In the genomic region with DNA sequence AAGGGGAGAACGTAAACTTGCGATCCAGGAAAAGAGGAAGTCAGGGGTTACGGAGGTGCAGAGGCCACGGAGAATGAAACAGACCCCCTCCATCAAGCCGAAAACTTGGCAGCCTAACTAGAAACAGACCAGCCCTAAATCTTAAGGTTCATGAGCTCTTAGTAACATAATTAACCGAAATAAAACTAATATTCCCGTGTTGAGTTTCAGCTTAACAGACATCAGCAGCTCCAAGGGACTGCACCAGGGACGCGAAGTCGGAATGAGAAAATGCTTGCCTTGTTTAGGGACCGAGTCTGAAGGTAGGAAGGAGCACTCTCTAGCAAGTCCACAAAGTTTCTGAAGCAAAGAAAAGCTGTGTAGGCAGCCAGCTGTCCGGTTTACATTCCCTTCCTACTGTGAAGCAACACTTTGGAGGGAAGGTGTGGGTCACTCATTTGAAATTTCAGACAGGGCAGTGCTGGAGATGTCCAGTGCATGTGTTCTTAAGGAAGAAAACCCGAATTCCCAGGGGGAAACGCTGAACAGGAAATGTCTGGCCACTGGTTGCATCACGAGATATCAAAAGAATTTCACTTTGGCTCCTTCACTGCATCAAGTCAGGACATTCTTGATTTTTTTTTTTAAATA, we compare ENCODE assay signal across 9 mouse cellular contexts.
DNase-seq lines count a peak whose midpoint lies in the region; ATAC-seq lines count a peak whose summit lies in the region.
"Had no signal": no experiment of that assay in that cellular context is flagged by ENCODE, and none has a peak within 500 bp of the region (broad histone marks: within the 10 kb centered on the region; RNA-seq: fewer than 3 reads in every experiment).

No protein-coding gene starts in this region.

- H3K9me3 ChIP-seq in hindbrain, embryonic 11.5 days (ENCODE audit: control insufficient read depth, low read length) = no peaks in the 10 kb centered on the region
- no peaks in the 10 kb centered on the region for H3K9me3 ChIP-seq in hindbrain, embryonic 14.5 days (ENCODE audit: control insufficient read depth, low read length)
- H3K9me3 ChIP-seq in heart, embryonic 13.5 days = no peaks in the 10 kb centered on the region

- H3K4me1 ChIP-seq in hindbrain, embryonic 11.5 days (replicated peaks; ENCODE audit: control insufficient read depth, insufficient read depth, low read length) = no peaks in the 10 kb centered on the region
- H3K4me1 ChIP-seq in hindbrain, embryonic 14.5 days (replicated peaks; ENCODE audit: control insufficient read depth, insufficient read depth, low read length) = no peaks in the 10 kb centered on the region
- peaks cover 26% of the 10 kb centered on the region for H3K4me1 ChIP-seq in heart, embryonic 13.5 days

- H3K27ac ChIP-seq in hindbrain, embryonic 11.5 days (ENCODE audit: low read depth, low read length) = no peak overlapping the region; the same call in 1 of the 2 replicates
- H3K27ac ChIP-seq in hindbrain, embryonic 14.5 days = no peak overlapping the region
- peak overlapping the region; percentile 90 for H3K27ac ChIP-seq in heart, embryonic 13.5 days (replicated peaks)

- no peak overlapping the region for H3K9ac ChIP-seq in hindbrain, embryonic 11.5 days (ENCODE audit: low read depth, low read length)
- no peak overlapping the region for H3K9ac ChIP-seq in hindbrain, embryonic 14.5 days
- peak overlapping the region; percentile 63 for H3K9ac ChIP-seq in heart, embryonic 13.5 days

- DNase-seq in hindbrain, embryonic 11.5 days (ENCODE audit: low spot score) = peak; percentile 40
- no peak for DNase-seq in hindbrain, embryonic 14.5 days (ENCODE audit: low spot score)
- DNase-seq in kidney, postnatal 36 days = peak; percentile 58 to 67
- DNase-seq in mesoderm, embryonic 11.5 days (ENCODE audit: low read depth, low spot score) = peak; percentile 82
- no peak for DNase-seq in right cerebral cortex, adult 18-20 months
- no peak for DNase-seq in left cerebral cortex, postnatal 25 days (ENCODE audit: low spot score in 2 of 2)
- DNase-seq in retina, postnatal 1 day = no peak

- H3K4me3 ChIP-seq in hindbrain, embryonic 11.5 days (ENCODE audit: low read depth, low read length) = no peak overlapping the region
- H3K4me3 ChIP-seq in hindbrain, embryonic 14.5 days (replicated peaks; ENCODE audit: low read length) = no peak overlapping the region
- peak overlapping the region; percentile 29 for H3K4me3 ChIP-seq in heart, embryonic 13.5 days
- H3K4me3 ChIP-seq: erythroblast, embryonic 14.5 days had no signal

- no peak overlapping the region for H3K4me2 ChIP-seq in hindbrain, embryonic 11.5 days (replicated peaks; ENCODE audit: low read depth, low read length)
- H3K4me2 ChIP-seq in hindbrain, embryonic 14.5 days (replicated peaks) = no peak overlapping the region
- peak overlapping the region; percentile 60 for H3K4me2 ChIP-seq in heart, embryonic 13.5 days

- WGBS in hindbrain, embryonic 11.5 days = 49% methylated on average over 15 of the region's 15 CpGs
- 63% methylated on average over 15 of the region's 15 CpGs for WGBS in hindbrain, embryonic 14.5 days
- WGBS in heart, embryonic 13.5 days = 21% methylated on average over 15 of the region's 15 CpGs

- intact Hi-C loops in left cerebral cortex, postnatal 25 days (cut with DNase I) = no loop called here

- H3K27me3 ChIP-seq in hindbrain, embryonic 11.5 days (ENCODE audit: control insufficient read depth, insufficient read depth, low read length) = no peaks in the 10 kb centered on the region
- no peaks in the 10 kb centered on the region for H3K27me3 ChIP-seq in hindbrain, embryonic 14.5 days (ENCODE audit: control insufficient read depth, insufficient read depth, low read length)
- H3K27me3 ChIP-seq in heart, embryonic 13.5 days (replicated peaks) = no peaks in the 10 kb centered on the region

- ATAC-seq in hindbrain, embryonic 11.5 days (ENCODE audit: low FRiP score) = no peak
- no peak for ATAC-seq in hindbrain, embryonic 14.5 days (ENCODE audit: low FRiP score)
- 0 out of 2 replicates have a peak, but pooled peaks have one; percentile 37 for ATAC-seq in heart, embryonic 13.5 days (ENCODE audit: extremely low read depth, insufficient number of reproducible peaks, low FRiP score, low TSS enrichment)

- no peaks in the 10 kb centered on the region for H3K36me3 ChIP-seq in hindbrain, embryonic 11.5 days (ENCODE audit: control insufficient read depth, insufficient read depth, low read length)
- no peaks in the 10 kb centered on the region for H3K36me3 ChIP-seq in hindbrain, embryonic 14.5 days (replicated peaks; ENCODE audit: control insufficient read depth, insufficient read depth)
- no peaks in the 10 kb centered on the region for H3K36me3 ChIP-seq in heart, embryonic 13.5 days

Comparison
In these comparisons a context has a peak if more than half of its experiments do, and no peak if none do; other contexts are left out.
1. DNase-seq: peak in hindbrain, embryonic 11.5 days (single experiment), kidney, postnatal 36 days (2 of 2) and mesoderm, embryonic 11.5 days (single experiment); none in hindbrain, embryonic 14.5 days (single experiment), right cerebral cortex, adult 18-20 months (single experiment), left cerebral cortex, postnatal 25 days (0 of 2) and retina, postnatal 1 day (single experiment).